Mouse (Mus musculus): ENCODE data around the gene Fyb2.

DNA sequence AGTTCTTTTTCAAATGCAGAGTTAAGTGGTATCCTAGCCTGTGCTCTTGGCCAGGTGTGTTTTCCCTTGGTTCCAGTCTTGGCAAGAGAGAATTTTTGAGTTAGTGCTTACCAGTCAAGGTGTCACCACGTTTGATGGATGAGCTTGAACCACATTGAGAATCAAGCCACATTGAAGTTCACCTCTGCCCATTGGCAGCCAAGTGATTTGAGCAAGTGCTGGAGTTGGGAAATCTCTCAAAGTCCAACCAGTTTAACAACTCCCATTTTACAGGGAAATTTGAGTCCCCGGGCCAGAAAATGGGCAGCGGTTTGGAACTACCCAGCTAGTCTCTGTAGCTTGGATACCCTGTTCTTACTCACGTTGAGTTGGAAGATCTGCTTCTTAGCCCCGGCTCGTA is 4.8 kb downstream of the Fyb2 start:
- TF ChIP-seq CTCF (IDR thresholded peaks at IDR 0.05; ENCODE audit: extremely low read depth, insufficient read depth, low read length): no peak
- no peak for TF ChIP-seq POLR2A (IDR thresholded peaks at IDR 0.05; ENCODE audit: extremely low read depth, insufficient read depth, low read length)
